Mouse (Mus musculus) hematopoietic stem cell, adult 5-6 weeks (primary cell): ENCODE results near the gene Sh2b3. TPM values are rescaled to one million over a fixed set of nuclear protein-coding genes. Genes with fewer than 3 reads are reported as not detected.

Experiments used
- ATAC-seq, 2 experiments: fragments of 125-278 bp in 1 of 2; replicated peaks in 1 of 2; 2 replicates each; pipeline ENCODE4 v1.8.0; 2016 to 2017; ENCODE audit warnings: inconsistent platforms in 2 of 2, mild to moderate bottlenecking in 2 of 2, moderate number of reproducible peaks in 2 of 2, low read depth in 1 of 2, moderate TSS enrichment in 1 of 2; ENCODE audit not compliant: low FRiP score in 2 of 2, poor library complexity in 2 of 2, severe bottlenecking in 2 of 2, insufficient read depth in 1 of 2, low TSS enrichment in 1 of 2
- total RNA-seq: library from RNA; stranded (forward); fragments of 172-1452, 232-1000 nt; gene quantifications from 2 replicates; pipeline ENCODE4 v1.2.3, GENCODE M21; 2017

Gene Sh2b3
- total RNA-seq, 1 experiment from 2014 or later = 18.6 TPM

DNA sequence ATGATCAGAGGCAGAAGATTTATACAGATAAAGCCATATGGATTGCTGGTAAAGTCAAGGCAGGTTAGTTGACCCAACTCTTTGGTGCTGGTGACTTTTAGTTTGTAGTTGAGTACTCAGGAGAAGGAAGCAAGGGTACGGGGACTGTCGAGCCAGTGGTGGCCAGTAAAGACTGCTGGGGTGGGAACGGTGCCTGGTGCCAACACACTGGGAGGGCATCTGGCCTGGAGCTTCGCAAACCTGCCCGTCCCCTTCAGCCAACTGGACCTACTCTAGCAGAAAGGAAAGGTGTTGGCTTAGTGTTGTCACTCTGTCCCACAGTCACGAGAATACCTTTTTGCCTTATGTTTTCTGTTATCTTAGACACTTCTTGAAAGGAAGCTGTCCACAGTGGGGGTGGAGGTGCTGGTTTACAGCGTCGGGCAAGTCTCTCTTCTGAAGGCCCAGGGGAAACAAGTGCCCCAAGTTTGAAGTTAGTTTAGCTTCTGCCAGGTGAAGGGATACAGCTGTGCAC, 21.5 kb downstream of the Sh2b3 start:
- no peak for ATAC-seq

DNA sequence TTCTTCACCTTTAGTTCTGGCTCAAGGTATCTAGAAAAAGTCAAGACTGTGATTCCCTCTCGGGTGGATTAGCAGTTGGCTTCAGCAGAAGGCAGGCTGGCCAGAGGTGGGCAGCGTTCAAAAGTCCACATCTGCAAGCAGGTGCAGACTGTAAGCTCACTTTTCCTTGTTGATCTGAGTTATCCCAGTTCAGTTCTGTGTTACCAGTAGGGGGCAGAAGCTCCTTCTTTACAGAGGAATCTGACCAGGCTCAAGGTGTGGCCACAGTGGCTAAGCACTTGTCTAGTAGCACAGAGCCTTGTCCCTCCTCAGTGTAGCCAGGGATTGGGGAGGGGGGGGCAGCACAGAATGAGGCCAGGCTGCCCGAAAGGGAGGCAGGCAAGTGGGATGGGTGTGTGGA, 22.4 kb downstream of the Sh2b3 start:
- ATAC-seq = no peak

GRCm38 (mm10) chr5:121813744-121814143, 23.7 kb downstream of the Sh2b3 start:
- no peak for ATAC-seq

DNA sequence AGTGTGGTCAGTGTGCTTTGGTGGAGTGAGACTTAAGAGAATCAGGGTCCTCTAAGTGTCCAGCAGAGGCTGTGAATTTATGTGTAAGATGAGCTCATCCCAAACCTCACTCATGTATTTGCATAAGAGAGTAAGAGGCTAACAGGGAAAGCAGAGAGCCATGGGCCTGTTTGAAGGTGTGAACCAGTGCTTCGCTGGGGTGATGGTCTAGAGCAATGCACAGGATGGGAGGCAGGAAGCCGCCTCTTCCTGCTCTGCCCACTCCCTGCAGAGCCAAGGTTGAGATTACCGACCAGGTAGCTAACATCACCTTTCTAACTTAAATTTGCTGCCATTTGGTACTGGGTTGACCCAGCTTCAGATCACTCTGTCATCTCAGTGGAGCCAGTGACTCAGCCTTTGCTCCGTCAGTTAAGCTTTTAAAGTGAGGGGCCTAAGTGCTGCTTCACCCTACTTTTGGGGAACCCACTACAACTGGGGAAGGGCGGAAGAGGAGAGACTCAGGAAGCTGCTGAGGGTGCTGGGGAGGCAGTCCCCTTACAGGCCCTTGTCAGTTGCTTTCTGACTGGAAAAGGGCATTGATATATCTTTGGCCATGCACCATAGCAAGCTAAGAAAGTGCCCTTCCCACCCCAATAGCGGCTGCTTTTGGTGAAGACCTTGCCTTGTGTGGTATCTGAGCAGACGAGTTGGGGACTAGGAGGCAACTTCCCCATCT, 24.8 kb downstream of the Sh2b3 start:
- ATAC-seq = no peak

- ATAC-seq = peak; percentile 77 to 80
Measured at GRCm38 (mm10) chr5:121811485-121811931, 25.9 kb downstream of the Sh2b3 start.

GRCm38 (mm10) chr5:121810331-121811151, 26.9 kb downstream of the Sh2b3 start:
- no peak for ATAC-seq

DNA sequence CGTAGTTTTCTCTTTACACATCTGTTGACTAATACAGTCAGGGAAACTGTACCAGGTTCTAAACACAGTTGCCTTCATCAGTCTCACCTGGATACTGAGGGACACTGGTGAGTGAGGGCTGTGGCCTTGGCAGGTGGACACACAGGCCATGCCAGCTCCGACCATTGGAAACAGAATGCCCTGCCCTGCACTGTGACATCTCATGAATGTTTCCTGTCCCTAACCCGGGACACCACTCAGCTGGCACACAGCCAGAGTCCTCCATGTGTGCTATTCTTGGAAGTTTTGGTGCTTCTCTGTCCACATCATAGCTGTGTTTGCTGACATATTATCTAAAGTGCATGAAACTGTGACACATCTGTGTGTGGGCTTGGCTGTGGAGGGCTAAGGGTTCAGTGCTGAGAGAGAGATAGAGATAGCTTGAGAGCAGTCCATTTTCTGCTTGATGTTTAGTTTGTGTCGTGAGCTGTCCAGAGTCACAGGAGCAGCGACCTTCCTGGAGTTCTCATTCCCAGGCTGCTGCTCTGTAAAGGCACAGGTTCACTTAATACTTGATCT, 27.7 kb downstream of the Sh2b3 start:
- no peak for ATAC-seq

DNA sequence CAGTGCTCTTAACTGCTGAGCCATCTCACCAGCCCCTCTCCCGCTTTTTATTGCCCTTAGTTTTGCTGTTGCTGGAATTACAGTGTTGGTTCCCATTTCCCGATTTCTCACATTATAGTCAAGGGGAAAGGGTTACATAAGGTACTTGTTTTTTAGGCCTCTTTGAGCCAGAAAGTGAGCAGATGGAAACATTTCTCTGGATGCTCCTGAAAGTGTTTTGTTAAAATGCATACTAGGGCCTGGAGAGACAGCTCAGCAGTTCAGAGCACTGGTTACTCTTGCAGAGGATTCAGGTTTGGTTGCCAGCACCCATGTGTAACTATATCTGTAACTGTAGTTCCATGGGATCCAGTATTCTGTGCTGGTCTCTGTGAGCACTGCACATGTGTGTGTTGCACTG, 29.2 kb downstream of the Sh2b3 start:
- ATAC-seq = no peak

- no peak for ATAC-seq
Measured at GRCm38 (mm10) chr5:121807186-121807585, 30.3 kb downstream of the Sh2b3 start.

- ATAC-seq = no peak
Measured at GRCm38 (mm10) chr5:121798447-121798846, 39.0 kb downstream of the Sh2b3 start.

DNA sequence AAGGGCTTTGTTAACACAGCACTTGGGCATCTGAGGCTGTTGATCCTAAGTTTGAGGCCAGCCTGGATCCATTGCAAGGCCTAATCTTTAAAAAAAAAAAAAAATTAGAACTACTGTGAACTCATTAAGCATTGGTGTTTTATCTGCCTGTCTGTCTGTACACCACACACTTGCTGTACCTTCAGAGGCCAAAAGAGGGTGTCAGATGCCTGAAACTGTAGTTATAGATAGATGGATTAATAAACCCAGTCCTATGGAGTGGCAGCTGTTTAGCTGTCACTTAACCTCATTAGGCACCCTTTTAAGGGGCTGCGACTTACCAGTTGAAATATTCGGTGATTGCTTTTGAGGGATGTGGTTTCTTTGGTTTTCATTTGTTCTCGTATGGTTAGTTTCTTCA, 41.6 kb downstream of the Sh2b3 start:
- peak in 1 of 2 experiments; percentile 32; a peak in 2 of 4 replicates for ATAC-seq

DNA sequence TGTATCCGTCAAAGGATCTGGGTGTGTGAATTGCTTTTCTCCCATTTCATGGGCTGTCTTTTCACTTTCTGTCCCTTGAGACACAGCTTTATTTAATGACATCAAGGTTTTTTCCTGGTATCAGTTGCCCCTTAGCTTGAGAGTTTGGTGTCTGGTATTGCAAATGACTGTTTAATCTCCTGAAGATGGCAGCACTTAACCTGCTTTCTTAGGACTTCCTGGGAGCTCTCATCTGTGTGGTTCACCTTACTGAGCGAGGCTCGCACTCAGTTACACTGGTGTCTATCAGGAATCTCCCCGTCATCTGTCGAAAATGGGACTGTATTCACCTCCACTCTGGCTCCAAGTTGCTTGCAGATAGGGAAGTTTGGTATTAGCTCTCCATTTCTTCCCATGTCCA, 46.4 kb downstream of the Sh2b3 start:
- no peak for ATAC-seq

- ATAC-seq = 0 out of 4 replicates have a peak, but pooled peaks of 1 of the 2 experiments have one; percentile 7
Measured at GRCm38 (mm10) chr5:121783862-121784500, 53.5 kb downstream of the Sh2b3 start.

GRCm38 (mm10) chr5:121782467-121782866, 55.0 kb downstream of the Sh2b3 start:
- ATAC-seq = no peak

GRCm38 (mm10) chr5:121780180-121780579, 57.3 kb downstream of the Sh2b3 start:
- ATAC-seq = no peak

GRCm38 (mm10) chr5:121778485-121779119, 58.8 kb downstream of the Sh2b3 start:
- ATAC-seq = no peak

DNA sequence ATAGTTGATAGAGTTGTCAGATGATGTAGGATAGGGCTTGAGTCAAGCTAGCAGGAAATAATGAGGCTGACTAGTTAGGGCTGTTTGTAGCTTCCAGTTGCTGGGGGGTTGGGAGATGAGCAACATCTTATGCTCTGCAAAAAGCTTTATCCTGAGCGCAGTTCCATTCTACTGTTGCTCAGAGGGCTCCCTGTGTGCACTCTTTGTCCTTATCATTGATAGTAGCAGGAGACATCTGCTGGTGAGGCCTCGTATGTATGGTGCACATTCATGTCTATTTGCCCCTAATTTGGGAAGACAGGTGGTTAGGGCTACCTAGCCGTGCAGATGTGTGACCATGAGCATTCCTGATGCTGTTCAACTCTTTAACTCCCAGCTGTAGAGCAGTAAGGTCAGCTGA, 65.8 kb downstream of the Sh2b3 start:
- no peak for ATAC-seq
